ENCODE assay signal across 8 mouse cellular contexts in genomic region chr13:78163087-78163958, GRCm38 (mm10). TPM values are rescaled to one million over a fixed set of nuclear protein-coding genes. Genes with fewer than 3 reads are reported as not detected.
DNase-seq lines count a peak whose midpoint lies in the region; ATAC-seq and TF ChIP-seq lines count a peak whose summit lies in the region.

No protein-coding gene starts in this region.

- H3K27ac ChIP-seq in spleen, adult 2 months (ENCODE audit: insufficient read depth, low read length) = no peak overlapping the region

- DNase-seq in spleen, adult 2 months (ENCODE audit: low read depth in 1 of 2, low spot score in 2 of 2) = peak in 1 of 2 experiments; percentile 6
- DNase-seq in spleen, postnatal 14 days (ENCODE audit: low spot score in 2 of 2) = no peak
- DNase-seq in gastrocnemius, postnatal 10 days = peak; percentile 47
- peak; percentile 45 for DNase-seq in induced T-regulatory cell, adult 2 months (ENCODE audit: low read depth)
- peak; percentile 43 to 85 for DNase-seq in left cerebral cortex, adult 8-10 months (ENCODE audit: low spot score in 2 of 2)
- peak; percentile 75 for DNase-seq in right cerebral cortex, postnatal 14 days

- WGBS in spleen, adult 2 months = 2% methylated on average over 86 of the region's 86 CpGs

- no peaks in the 10 kb centered on the region for H3K36me3 ChIP-seq in spleen, adult 2 months (ENCODE audit: control insufficient read depth, insufficient read depth, low read length)

- no peak for TF ChIP-seq POLR2A in spleen, adult 2 months (IDR thresholded peaks at IDR 0.05; ENCODE audit: low read depth, low read length)

- peaks cover 7% of the 10 kb centered on the region; the same call in 1 of the 2 replicates for H3K27me3 ChIP-seq in spleen, adult 2 months (ENCODE audit: control insufficient read depth, insufficient read depth, low read length)

- peak overlapping the region; percentile 54 for H3K4me3 ChIP-seq in spleen, adult 2 months (ENCODE audit: extremely low read depth, insufficient read depth, insufficient read length)

- peak; percentile 90 for ATAC-seq in common myeloid progenitor, adult 5-6 weeks (replicated peaks; ENCODE audit: low read depth, poor library complexity, severe bottlenecking)
- peak; percentile 60 for ATAC-seq in megakaryocyte, adult 5-6 weeks (ENCODE audit: poor library complexity, severe bottlenecking)

- TF ChIP-seq CTCF in spleen, adult 2 months (IDR thresholded peaks at IDR 0.05; ENCODE audit: extremely low read depth, insufficient read depth, insufficient read length, insufficient replicate concordance) = no peak

- peaks cover 9% of the 10 kb centered on the region for H3K4me1 ChIP-seq in spleen, adult 2 months (ENCODE audit: control insufficient read depth, insufficient read depth, insufficient read length)

RNA-seq across cellular contexts. Expression of gene Nr2f1, which starts 36.2 kb away (rescaled TPM):
- 4.0 and 6.0 TPM in 2 replicates for polyA plus RNA-seq in spleen, adult 2 months (2012; rRNA removed)
- total RNA-seq in common myeloid progenitor, adult 5-6 weeks (2017) = not detected in 2 replicates
- total RNA-seq in gastrocnemius, postnatal 10 days (2021) = 1 to 10 TPM; 3.0 to 3.3 TPM
- 100 to 1,000 TPM in 1 of 4 experiments, 10 to 100 TPM in 3; 92.7 to 104 (median 96.8) TPM for total RNA-seq in left cerebral cortex, adult 8-10 months (2022)
- not detected in 2 replicates for total RNA-seq in megakaryocyte, adult 5-6 weeks (2015)
- total RNA-seq in megakaryocyte, adult 5-6 weeks (2017) = not detected in 2 replicates

Comparison
In these comparisons a context has a peak if more than half of its experiments do, and no peak if none do; other contexts are left out.
1. DNase-seq: peak in gastrocnemius, postnatal 10 days (single experiment), induced T-regulatory cell, adult 2 months (single experiment), left cerebral cortex, adult 8-10 months (2 of 2) and right cerebral cortex, postnatal 14 days (single experiment); none in spleen, postnatal 14 days (0 of 2).
2. RNA of gene Nr2f1, which starts 36.2 kb away (total RNA-seq): 92.7 to 104 TPM in left cerebral cortex, adult 8-10 months; 3.0 to 3.3 TPM in gastrocnemius, postnatal 10 days, not detected in common myeloid progenitor, adult 5-6 weeks and not detected in megakaryocyte, adult 5-6 weeks; every median in the first group is over 10 times any median in the second.